Mouse (Mus musculus) lung, postnatal 0 days (tissue): ENCODE data around the gene B9d2.

Experiments
- CTCF ChIP-seq: IDR thresholded peaks from 2 replicates; pipeline ENCODE4 v1.5.1; 2016; ENCODE audit warnings: antibody characterized with exemption, mild to moderate bottlenecking
- EP300 ChIP-seq: IDR thresholded peaks from 2 replicates; pipeline ENCODE4 v1.6.1; 2016; ENCODE audit warnings: antibody characterized with exemption, mild to moderate bottlenecking, control low read depth

DNA sequence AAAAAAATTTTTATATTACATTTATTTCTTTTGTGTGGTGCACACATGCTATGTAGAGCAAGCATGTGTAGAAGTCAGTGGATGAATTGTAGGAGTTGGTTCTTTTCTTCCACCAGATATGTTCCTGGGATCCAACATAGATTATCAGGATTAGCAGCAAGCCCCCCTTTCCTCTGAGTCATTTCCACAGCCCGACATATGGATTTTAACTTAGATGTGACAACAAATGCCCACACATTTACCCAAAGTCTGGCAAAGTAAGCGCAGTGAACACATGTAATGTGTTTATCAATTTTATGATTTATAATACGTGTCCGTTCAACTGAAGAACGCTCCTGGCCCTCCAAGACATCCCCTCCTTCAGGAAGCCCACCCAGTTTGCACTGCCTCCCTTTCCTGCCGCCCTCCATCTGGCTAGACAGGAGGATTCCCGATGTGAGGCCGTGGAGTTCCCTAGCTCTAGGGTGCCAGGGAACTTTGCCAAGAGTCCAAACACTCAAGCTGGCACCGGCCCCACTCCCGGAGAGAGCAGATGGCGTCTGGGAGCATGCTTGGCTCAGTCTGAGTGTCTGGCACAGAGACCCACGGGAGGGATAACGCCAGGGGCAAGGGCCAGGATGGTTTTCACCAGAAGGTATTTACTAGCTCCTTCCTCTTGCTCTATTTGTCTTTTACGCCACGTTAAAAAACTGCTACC is 4.3 kb upstream of the B9d2 start:
- TF ChIP-seq CTCF (no peak), EP300 (no peak)
